Mouse (Mus musculus) liver, embryonic 14.5 days (tissue): ENCODE results near the gene Cnbd2.
A peak's percentile ranks its signal among the peaks of the same experiment; 100 is the strongest.

Experiments used
- CTCF ChIP-seq: IDR thresholded peaks from 2 replicates; pipeline ENCODE4 v1.5.1; 2016; ENCODE audit warnings: antibody characterized with exemption, low read depth, control low read depth
- EP300 ChIP-seq: IDR thresholded peaks from 2 replicates; pipeline ENCODE4 v1.6.1; 2016; ENCODE audit warnings: antibody characterized with exemption, low read depth

GRCm38 (mm10) chr2:156313153-156313552 lies 1.1 kb downstream of the Cnbd2 start:
- no peak for TF ChIP-seq EP300
- TF ChIP-seq CTCF, result 0 out of 2 replicates have a peak, but pooled peaks have one; percentile 31
